Mouse (Mus musculus): ENCODE measurements around the gene Natd1. TPM values are rescaled to one million over a fixed set of nuclear protein-coding genes. Genes with fewer than 3 reads are reported as not detected.
"Not testable (repeated sequence)": the region's sequence is repeated elsewhere in the genome, so short reads cannot be mapped to it uniquely, and the experiment has no call there.

The Natd1 gene
- polyA plus RNA-seq, 1 experiment = 9.1 TPM

DNA sequence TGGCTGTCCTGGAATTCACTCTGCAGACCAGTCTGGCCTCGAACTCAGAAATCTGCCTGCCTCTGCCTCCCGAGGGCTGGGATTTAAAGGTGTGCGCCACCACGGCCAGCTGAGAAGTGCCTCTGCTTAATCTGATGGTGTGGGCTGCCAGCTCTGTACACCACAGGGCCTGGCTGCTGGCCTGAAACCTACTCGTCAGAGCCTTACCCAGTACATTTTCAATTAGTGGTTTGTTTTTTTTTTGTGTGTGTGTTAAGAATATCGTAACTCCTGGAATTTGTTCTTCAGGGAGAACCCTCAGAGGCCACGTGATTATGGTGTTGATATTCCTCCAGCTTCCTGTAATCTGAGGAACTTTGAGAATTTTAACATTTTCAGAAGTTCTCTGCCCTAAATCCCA is 12.5 kb downstream of the Natd1 start:
- Histone ChIP-seq H3K4me3 (replicated peaks; ENCODE audit: control insufficient read depth, low read depth, low read length) (no peak overlapping the region), H3K4me1 (ENCODE audit: control insufficient read depth, insufficient read depth, low read length) (no peaks in the 10 kb centered on the region), H3K27ac (ENCODE audit: control insufficient read depth, insufficient read depth, low read depth, low read length, poor library complexity) (no peak overlapping the region)
- 69% methylated on average over 7 of the region's 7 CpGs for WGBS
- TF ChIP-seq CTCF (IDR thresholded peaks at IDR 0.05; ENCODE audit: control insufficient read depth, insufficient read depth, low read length) = no peak
- TF ChIP-seq POLR2A (IDR thresholded peaks at IDR 0.05; ENCODE audit: borderline replicate concordance, control insufficient read depth, low read depth, low read length) = no peak

DNA sequence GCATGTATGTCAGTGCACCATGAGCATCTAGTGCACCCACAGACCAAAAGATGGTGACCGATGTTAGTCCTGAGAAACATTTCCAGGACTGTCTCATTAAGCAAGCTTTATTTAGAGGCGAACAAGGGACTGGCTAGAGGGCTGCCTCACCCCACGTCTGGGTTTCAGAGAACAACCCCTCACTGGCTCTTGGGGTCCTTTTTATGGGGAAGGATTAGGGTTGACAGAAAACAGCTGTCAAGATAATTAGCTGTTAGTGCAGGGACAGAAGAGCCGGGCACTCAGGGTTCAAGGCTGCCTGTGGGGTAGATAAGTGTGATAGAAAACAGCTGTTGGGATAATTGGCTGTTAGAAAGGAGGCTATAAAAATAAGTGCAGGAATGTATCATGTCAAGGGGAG is 18.6 kb downstream of the Natd1 start:
- no peak overlapping the region for H3K4me3 ChIP-seq (replicated peaks; ENCODE audit: control insufficient read depth, low read depth, low read length)
- no peak overlapping the region for H3K27ac ChIP-seq (ENCODE audit: control insufficient read depth, insufficient read depth, low read depth, low read length, poor library complexity)
- no peaks in the 10 kb centered on the region for H3K4me1 ChIP-seq (ENCODE audit: control insufficient read depth, insufficient read depth, low read length)
- TF ChIP-seq CTCF (IDR thresholded peaks at IDR 0.05; ENCODE audit: control insufficient read depth, insufficient read depth, low read length) = no peak
- TF ChIP-seq POLR2A (IDR thresholded peaks at IDR 0.05; ENCODE audit: borderline replicate concordance, control insufficient read depth, low read depth, low read length) = no peak
- WGBS = 64% methylated on average over 4 of the region's 4 CpGs

DNA sequence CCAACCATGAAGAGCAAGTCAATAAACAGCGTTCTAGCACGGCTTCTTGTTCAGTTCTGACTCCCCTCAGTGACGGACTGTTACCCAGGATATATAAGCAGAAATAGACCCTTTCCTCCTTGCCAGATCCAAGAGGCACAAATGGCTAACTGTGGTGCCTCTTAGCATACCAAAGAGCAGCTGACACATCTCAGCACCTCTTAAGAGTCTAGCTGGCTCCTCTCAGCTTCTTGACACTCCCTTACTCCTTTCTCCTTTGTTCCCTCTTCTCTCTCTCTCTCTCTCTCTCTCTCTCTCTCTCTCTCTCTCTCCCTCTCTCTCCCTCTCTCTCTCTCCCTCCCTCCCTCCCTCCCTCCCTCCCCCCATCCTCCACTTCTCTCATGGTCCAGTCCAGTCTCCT is 23.8 kb downstream of the Natd1 start:
- 76% methylated on average over 3 of the region's 3 CpGs for WGBS
- Histone ChIP-seq H3K4me3 (replicated peaks; ENCODE audit: control insufficient read depth, low read depth, low read length) (no peak overlapping the region), H3K27ac (ENCODE audit: control insufficient read depth, insufficient read depth, low read depth, low read length, poor library complexity) (no peak overlapping the region)

DNA sequence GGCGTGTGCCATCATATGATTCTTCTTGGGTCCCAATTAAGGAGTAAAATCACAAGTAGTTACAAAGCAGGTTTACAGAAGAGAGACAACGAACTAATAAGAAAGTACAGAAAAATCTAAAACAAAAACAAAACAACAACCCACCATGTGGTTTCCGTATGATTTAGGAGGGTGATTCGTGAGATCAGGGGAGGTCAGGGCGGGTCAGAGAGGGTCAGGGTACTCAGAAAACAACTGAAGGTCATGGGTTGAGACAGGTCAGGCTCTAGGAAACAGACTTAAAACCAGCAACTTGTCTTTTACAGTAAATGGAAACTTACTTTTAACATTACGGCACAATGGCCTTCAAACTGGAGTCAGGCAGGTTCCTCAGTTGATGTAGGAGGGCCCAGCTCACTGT is 24.3 kb downstream of the Natd1 start:
- Histone ChIP-seq H3K4me1 (ENCODE audit: control insufficient read depth, insufficient read depth, low read length) (no peaks in the 10 kb centered on the region), H3K27ac (ENCODE audit: control insufficient read depth, insufficient read depth, low read depth, low read length, poor library complexity) (no peak overlapping the region), H3K4me3 (replicated peaks; ENCODE audit: control insufficient read depth, low read depth, low read length) (no peak overlapping the region)
- 64% methylated on average over 6 of the region's 6 CpGs for WGBS
- no peak for TF ChIP-seq CTCF (IDR thresholded peaks at IDR 0.05; ENCODE audit: control insufficient read depth, insufficient read depth, low read length)
- TF ChIP-seq POLR2A (IDR thresholded peaks at IDR 0.05; ENCODE audit: borderline replicate concordance, control insufficient read depth, low read depth, low read length) = no peak

More for the DNA sequence above, 23.8 kb downstream of the Natd1 start:
- no peak for TF ChIP-seq POLR2A (IDR thresholded peaks at IDR 0.05; ENCODE audit: borderline replicate concordance, control insufficient read depth, low read depth, low read length)
- TF ChIP-seq CTCF (IDR thresholded peaks at IDR 0.05; ENCODE audit: control insufficient read depth, insufficient read depth, low read length) = no peak
- no peaks in the 10 kb centered on the region for H3K4me1 ChIP-seq (ENCODE audit: control insufficient read depth, insufficient read depth, low read length)

DNA sequence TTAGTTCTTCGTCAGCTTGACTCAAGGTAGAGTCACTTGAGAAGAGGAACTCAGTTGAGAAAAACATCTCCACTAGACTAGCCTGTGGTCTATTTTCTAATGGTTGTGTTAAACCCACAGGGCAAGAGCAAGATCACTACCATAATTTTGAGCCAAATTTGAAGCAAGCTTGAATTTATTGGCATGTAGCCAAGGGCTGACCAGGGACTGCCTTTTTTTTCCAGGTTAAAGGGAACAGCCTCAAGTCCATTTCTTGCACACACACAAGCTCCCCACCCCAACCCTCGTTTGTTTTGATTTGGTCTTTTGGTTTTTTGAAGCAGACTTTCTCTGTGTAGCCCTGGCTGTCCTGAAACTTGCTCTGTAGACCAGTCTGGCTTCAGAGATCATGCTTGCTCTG is 24.7 kb downstream of the Natd1 start:
- no peak overlapping the region for H3K27ac ChIP-seq (ENCODE audit: control insufficient read depth, insufficient read depth, low read depth, low read length, poor library complexity)
- WGBS = 46% methylated on average over 2 of the region's 2 CpGs

DNA sequence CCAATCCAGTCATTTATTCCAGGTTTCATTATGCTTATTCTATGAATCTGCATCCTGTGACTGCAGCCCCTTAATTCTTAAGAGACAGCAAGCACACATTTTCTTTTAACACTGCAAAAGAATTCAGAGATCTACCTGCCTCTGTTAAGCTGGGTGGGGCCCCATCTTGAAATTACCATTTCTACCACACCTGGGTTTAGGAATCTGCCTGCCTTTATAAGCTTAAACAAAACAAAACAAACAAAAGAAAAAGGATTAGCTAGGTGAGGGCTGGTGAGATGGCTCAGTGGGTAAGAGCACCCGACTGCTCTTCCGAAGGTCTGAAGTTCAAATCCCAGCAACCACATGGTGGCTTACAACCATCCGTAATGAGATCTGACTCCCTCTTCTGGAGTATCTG is 27.6 kb downstream of the Natd1 start:
- not testable (repeated sequence) for H3K4me1 ChIP-seq (ENCODE audit: control insufficient read depth, insufficient read depth, low read length); H3K4me3 ChIP-seq (replicated peaks; ENCODE audit: control insufficient read depth, low read depth, low read length)
- 84% methylated on average over 3 of the region's 3 CpGs for whole genome bisulfite sequencing

More for the DNA sequence above, 24.7 kb downstream of the Natd1 start:
- H3K4me3 ChIP-seq (replicated peaks; ENCODE audit: control insufficient read depth, low read depth, low read length) = no peak overlapping the region
- H3K4me1 ChIP-seq (ENCODE audit: control insufficient read depth, insufficient read depth, low read length) = no peaks in the 10 kb centered on the region
- TF ChIP-seq POLR2A (IDR thresholded peaks at IDR 0.05; ENCODE audit: borderline replicate concordance, control insufficient read depth, low read depth, low read length) (no peak), CTCF (IDR thresholded peaks at IDR 0.05; ENCODE audit: control insufficient read depth, insufficient read depth, low read length) (no peak)

DNA sequence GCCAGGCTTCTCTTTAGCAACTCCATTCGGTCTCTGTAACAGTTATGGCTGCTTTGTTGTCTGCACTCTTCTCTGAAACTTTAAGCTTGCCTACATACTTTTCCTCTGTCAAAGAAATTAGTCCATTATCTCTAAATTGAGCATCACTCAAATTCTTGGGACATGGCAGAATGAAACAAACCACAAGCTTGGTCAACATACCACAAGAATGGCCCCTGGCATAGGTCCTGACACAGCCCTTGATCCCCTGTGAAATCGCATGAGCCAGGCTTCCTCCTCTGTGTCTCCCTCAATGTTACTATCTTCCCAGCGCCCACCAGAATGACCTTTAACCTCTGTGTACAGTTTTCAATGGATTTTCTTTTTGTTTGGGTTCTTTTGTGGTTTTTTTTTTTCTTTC is 32.2 kb downstream of the Natd1 start:
- H3K27ac ChIP-seq (ENCODE audit: control insufficient read depth, insufficient read depth, low read depth, low read length, poor library complexity) = no peak overlapping the region
- no peak overlapping the region for H3K4me3 ChIP-seq (replicated peaks; ENCODE audit: control insufficient read depth, low read depth, low read length)
- TF ChIP-seq CTCF (IDR thresholded peaks at IDR 0.05; ENCODE audit: control insufficient read depth, insufficient read depth, low read length) (no peak), POLR2A (IDR thresholded peaks at IDR 0.05; ENCODE audit: borderline replicate concordance, control insufficient read depth, low read depth, low read length) (no peak)
- no peaks in the 10 kb centered on the region; the same call in 1 of the 2 replicates for H3K4me1 ChIP-seq (ENCODE audit: control insufficient read depth, insufficient read depth, low read length)
- WGBS = 56% methylated on average over 3 of the region's 3 CpGs

More for the DNA sequence above, 27.6 kb downstream of the Natd1 start:
- H3K27ac ChIP-seq (ENCODE audit: control insufficient read depth, insufficient read depth, low read depth, low read length, poor library complexity) = not testable (repeated sequence)

DNA sequence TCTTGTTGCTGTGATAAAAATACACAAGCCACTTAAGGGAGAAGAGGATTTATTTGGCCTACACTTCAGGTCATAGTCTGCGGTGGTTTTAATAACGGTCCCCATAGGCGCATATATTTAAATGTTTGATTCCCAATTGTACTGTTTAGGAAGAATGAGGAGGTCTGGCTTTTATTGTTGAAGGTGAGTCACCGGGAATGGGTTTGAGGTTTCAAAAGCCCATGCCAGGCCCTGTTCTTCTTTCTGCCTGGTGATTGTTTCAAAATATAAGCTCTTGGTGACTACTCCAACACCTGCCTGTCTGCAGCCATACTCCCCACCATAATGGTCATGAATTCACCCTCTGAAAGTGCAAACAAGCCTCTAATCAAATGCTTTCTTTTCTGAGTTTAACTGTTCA is 34.0 kb downstream of the Natd1 start:
- no peaks in the 10 kb centered on the region; the same call in 1 of the 2 replicates for H3K4me1 ChIP-seq (ENCODE audit: control insufficient read depth, insufficient read depth, low read length)
- no peak overlapping the region for H3K4me3 ChIP-seq (replicated peaks; ENCODE audit: control insufficient read depth, low read depth, low read length)
- TF ChIP-seq CTCF (IDR thresholded peaks at IDR 0.05; ENCODE audit: control insufficient read depth, insufficient read depth, low read length) (no peak), POLR2A (IDR thresholded peaks at IDR 0.05; ENCODE audit: borderline replicate concordance, control insufficient read depth, low read depth, low read length) (no peak)
- no peak overlapping the region for H3K27ac ChIP-seq (ENCODE audit: control insufficient read depth, insufficient read depth, low read depth, low read length, poor library complexity)
- 87% methylated on average over 4 of the region's 4 CpGs for WGBS

DNA sequence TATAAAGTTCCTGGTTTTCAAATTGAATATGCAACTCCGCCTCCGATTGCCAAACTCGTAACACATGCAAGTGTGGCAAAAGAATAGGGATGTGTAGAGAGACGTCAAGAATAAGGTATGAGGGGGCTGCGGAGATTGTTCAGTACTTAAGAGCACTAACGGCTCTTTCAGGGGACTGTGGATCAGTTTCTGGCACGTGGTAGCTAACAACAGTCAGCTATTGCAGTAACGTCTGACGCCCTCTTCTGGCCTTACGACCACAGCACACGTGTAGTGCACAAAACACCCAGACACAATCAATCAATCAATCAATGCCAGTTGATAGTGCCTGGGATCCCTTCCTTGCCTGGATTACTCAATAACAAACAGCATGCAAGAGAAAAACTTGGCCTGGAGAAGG is 35.1 kb downstream of the Natd1 start:
- peak overlapping the region; percentile 53 for H3K4me3 ChIP-seq (replicated peaks; ENCODE audit: control insufficient read depth, low read depth, low read length)
- H3K27ac ChIP-seq (ENCODE audit: control insufficient read depth, insufficient read depth, low read depth, low read length, poor library complexity) = peak overlapping the region; percentile 87
- under 1% methylated on average over 11 of the region's 11 CpGs for WGBS
- no peaks in the 10 kb centered on the region; the same call in 1 of the 2 replicates for H3K4me1 ChIP-seq (ENCODE audit: control insufficient read depth, insufficient read depth, low read length)
- no peak for TF ChIP-seq POLR2A (IDR thresholded peaks at IDR 0.05; ENCODE audit: borderline replicate concordance, control insufficient read depth, low read depth, low read length)
- peak; percentile 85 for TF ChIP-seq CTCF (IDR thresholded peaks at IDR 0.05; ENCODE audit: control insufficient read depth, insufficient read depth, low read length)

Data from bone marrow, adult 2 months (tissue).